Mouse (Mus musculus): ENCODE results near the gene Ankrd24. TPM values are rescaled to one million over a fixed set of nuclear protein-coding genes. Genes with fewer than 3 reads are reported as not detected.

Gene Ankrd24
- 10 to 100 TPM in 1 of 2 experiments, 1 to 10 TPM in 1; 8.0 to 11.7 TPM for total RNA-seq (2021)

DNA sequence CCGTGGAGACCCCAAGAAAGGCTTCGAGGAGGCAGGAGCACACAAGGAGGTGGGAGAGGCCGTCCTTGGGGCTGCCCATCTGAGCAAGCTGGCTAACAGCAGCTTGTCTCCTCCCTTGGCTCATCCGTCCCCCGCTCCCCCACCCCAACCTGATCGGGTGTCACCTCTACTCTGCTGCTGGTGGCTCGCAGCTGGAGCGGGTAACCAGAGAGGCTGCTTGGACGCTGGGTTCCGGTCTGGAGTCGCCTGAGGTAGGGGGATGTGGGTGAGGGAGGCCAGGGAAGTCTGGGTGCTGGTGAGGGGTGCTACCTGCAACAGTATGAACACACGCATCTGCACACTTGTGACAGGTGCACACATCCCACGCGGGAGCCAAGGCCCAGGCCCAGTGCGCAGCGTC lies at the start of gene Ankrd24:
TSS of gene Ankrd24 (plus strand) at position 151 of the 400 bp plus-strand sequence.
- intact Hi-C loops (cut with DNase I) = no loop called here
- no peak for DNase-seq

DNA sequence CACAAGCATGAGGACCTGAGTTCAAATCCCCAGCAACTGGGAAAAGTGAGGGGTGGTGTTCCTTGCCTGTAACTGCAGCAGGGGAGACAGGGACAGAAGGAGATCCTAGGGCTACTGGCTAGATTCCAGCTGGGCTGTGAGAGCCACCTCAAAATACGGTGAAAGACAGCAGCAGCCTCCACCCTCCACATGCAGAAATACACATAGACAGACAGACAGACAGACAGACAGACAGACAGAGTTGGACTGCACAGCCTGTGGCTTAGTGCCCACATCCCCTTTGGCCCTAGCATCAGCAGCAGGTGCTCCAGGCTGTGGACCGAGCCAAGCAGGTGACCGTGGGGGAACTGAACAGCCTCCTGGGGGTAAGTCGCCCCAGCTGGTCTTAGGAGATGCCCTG lies 48.4 kb upstream of the Ankrd24 start:
- DNase-seq = no peak

DNA sequence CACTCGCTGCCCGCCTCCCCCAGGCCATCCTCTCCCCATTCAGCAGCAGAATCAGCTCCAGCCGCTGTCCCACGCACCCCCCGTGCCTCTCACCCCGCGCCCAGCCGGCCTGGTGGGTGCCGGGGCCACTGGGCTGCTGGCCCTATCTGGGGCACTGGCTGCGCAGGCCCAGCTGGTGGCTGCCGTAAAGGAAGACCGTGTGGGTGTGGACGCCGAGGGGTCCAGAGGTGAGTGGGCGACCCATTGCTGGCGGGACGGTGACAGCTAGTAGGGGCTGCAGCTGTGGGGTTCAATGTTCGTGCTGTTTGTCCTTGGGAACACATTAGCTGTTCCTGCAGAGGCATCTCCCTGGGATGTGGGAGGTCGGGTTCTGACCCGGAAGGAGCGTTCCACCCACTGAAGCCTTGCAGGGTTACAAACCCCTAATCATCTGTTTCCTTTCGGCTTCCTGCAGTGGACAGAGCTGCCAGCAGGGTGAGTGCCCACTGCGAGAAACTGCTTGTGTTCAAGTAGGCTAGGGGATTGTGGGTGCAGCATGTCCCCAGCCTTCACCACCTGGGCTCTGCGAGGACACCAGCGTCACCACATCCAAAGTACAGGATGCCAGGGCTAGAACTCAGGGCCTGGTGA lies 47.8 kb upstream of the Ankrd24 start:
- no peak for DNase-seq
- intact Hi-C loops (cut with DNase I) = no loop called here

More for the DNA sequence above, 48.4 kb upstream of the Ankrd24 start:
- intact Hi-C loops (cut with DNase I) = no loop called here

DNA sequence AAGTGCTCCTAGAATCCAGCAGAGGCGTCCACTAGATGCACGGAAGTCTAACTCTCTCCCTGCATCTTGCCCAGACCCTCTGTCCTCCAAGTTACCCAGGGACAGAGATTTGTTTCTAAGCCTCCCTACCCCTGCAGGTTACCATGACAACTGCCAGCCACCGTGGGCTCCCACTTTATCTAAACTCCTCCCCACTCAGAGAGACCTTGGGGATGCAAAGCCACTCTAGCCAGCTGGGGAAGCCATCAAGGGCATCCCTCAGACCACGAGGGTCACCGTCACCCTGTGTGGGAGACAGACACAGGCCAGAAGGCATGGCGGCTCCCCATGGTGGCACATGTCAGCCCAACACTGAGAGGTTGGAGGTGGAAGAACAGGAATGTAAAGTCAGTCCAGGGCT lies 45.0 kb upstream of the Ankrd24 start:
- DNase-seq = no peak
- intact Hi-C loops (cut with DNase I) = no loop called here

DNA sequence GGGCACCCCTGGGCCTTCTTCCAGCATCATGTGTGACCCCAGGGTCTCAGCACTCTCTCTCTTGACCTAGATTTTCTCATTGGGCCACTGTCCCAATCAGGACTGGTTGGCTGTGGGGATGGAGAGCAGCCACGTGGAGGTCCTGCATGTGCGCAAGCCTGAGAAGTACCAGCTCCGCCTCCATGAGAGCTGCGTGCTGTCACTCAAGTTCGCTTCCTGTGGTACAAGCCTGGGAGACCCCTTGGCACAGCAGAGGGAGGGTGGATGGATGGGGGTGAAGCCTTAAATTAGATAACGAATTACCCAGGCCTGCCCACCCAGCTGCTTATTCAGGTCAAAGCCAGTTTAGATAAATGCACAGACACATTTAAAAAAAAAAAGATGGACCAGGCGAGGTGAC lies 39.6 kb upstream of the Ankrd24 start:
- intact Hi-C loops (cut with DNase I) = no loop called here
- no peak for DNase-seq

DNA sequence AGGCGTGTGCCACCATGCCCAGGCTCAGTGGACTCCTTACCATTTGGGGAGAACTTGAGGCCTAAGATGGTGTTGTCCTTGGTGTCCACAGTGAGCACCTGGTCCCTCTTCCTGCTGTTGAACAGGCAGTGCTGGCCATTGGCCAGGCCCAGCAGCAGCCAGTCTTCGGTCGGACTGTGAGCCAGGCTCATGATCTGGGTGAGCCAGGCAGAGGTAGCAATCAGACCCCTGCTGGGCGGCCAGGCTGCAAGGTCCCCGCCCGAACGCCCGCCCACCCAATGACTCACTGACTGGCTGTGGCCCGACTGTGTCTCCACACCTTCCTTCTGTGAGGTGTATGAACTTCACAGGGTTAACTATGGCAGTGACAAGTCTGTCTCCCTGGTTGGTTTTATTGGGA lies 36.5 kb upstream of the Ankrd24 start:
- intact Hi-C loops (cut with DNase I) = no loop called here
- no peak for DNase-seq

DNA sequence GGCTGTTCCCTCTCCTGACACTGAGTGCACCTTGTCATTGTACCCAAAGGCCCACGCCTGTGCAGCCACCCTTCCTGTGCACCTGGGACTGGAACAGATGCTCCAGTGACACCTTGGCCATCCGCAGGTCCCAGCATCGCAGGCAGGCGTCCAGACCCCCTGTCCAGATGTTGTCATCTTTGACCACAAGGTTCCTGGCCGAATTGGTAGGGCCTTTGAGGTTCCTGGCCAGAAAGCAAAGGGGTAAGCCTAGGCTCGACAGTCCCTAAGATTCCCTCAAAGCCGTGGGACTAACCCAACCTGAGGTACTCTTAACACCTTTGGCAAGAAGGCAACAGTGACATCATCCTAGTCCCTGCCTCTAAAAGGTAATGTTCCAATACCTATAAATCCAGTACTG lies 35.7 kb upstream of the Ankrd24 start:
- no peak for DNase-seq
- intact Hi-C loops (cut with DNase I) = no loop called here

DNA sequence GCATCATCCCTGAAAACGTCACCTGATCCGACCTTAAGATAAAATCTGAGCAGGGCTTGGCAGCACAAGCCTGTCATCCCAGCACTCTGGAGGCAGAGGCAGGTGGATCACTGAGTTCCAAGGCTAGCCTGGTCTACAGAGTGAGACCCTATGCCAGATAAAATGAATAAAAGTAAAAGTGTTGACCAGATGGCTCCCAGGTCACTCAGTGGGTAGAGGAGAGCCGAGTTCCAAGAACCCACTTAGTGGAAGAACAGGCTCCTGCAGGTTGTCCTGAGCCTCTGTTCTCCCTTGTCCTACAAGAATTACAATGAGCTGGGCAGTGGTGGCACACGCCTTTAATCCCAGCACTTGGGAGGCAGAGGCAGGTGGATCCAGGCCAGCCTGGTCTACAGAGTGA lies 35.1 kb upstream of the Ankrd24 start:
- intact Hi-C loops (cut with DNase I) = no loop called here
- no peak for DNase-seq

DNA sequence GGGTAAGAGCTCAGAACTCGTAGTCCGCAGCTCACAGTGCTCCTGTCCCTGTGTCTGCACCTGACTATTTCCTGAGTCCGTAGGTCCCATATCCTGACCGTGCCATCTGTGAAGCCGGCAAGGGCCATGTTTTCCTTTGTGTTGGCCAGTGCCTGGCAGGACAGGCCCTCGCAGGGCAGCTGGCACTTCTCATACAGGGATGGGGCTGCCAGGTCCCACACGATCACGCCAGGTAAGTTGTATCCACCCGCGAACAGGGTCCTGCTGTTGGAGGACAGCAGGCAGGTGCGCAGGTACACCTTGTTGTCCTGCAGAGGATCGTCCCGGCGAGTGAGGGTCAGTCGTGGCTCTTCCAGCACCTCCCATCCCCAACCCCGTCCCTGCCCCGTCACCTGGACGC lies 34.4 kb upstream of the Ankrd24 start:
- intact Hi-C loops (cut with DNase I) = no loop called here

DNA sequence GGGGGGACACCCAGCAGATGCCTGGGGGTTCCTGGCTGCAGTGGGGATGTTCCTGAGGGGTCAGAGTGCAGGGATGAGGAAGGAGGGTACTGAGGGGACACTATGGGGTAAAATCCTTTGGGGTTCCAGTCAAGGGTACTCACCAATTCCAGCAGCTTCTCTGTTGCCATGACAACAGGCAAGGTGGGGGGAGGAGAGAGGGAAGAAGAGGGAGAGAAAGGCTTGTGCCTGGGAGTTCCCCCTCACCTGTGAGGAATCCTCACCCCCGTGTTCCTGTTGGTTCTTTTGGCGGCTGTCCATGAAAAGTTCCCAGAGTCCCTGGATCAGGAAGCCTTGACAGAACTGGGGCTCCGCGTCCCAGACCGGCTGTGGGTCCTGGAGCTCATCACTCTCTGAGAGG lies 32.7 kb upstream of the Ankrd24 start:
- intact Hi-C loops (cut with DNase I) = no loop called here
- no peak for DNase-seq

More for the DNA sequence above, 34.4 kb upstream of the Ankrd24 start:
- DNase-seq = no peak

DNA sequence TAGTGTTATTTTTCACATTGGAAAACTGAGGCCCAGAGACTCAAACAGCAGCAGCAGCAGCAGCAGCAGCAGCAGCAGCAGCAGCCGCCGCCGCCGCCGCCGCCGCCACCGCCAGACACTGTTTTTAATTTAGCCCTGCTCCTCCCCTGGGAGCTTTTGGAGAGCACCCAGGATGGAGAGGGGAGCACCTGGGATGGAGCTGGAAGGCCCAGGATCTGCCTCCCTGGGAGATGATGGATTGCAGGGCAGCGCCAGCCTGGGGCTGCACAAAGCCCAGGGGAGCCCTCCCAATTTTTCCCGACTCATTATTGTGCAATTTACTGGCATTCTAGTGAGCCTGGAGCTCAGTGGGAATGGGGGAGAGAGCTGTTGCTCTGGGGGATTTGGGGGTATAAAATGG lies 31.7 kb upstream of the Ankrd24 start:
- intact Hi-C loops (cut with DNase I) = no loop called here
- DNase-seq = peak; percentile 44 to 62

DNA sequence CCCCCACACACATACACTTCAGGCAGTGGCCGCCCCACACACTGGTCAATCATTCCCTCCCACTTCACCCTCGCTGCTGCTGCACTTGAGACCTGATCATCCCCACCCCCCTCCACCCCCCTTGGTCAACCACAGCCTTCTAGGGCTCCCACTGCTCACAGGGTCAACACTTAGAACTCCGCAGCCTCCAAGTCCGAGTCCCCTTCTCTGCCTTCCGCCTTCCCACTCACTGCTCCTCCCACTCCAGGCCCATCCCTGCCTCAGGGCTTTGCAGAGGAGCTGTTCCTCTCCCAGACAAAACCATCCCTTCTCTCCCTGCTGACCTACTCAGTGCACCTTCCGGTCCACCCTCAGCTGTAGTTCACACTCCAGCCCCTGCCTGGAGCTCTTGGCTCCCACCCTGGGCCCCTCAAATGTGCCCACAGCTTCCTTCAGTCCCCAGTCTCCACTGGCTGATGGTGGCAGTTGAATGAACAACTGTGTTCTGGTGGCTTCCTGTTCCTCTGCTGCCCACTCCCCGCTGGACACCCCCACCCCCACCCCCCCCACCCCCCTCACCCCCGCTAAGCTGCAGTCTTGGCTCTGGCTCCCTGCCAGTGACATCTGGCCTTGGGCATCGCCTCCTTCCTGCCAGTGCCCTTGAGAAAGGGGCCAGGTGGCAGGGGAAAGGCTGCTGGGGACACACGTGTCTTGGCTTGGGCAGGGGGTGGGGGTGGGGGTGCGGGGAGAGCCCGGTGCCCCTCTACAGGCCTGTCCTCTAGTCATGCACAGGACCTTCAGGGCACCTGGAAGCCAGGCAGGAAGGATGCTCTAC lies 31.0 kb upstream of the Ankrd24 start:
- intact Hi-C loops (cut with DNase I) = no loop called here

DNA sequence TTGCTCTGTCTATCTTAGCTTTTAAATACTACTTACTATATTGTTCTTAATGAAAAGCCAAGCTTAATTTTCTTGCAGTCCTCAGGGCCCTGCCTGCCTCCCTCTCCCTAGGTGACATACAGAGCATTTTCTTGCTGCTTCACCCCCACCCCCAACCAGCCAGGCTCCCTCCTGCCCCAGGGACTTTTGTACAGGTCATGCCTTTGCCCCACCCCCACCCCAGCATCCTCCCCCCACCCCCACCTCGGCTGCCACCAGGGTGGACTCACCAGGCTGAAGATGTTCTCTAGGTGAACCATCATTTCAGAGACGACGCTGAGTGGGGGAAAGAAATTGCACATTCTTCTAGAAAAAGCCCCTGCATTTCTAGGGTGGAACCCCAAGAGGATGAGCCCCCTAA lies 30.0 kb upstream of the Ankrd24 start:
- DNase-seq = no peak
- intact Hi-C loops (cut with DNase I) = no loop called here

More for the DNA sequence above, 31.0 kb upstream of the Ankrd24 start:
- DNase-seq = peak; percentile 34 to 55

DNA sequence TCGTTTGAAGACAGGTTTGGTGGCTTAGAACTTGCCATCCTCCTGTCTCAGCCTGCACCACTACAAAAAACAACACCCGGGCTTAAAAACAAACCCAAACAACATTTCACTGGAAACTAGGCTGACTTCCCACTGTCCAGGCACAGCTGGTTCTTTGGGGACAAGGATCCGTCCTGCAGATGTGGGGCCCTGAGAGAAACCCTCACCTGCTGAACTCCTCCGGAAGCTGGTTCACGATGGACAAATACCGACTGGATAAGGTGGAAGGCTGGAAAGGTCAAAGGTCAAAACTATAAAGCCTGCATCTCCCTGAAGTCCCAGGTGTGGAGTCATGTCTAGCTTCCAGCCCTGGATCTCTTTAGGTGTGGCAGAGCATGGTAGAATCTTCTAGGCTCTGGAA lies 29.5 kb upstream of the Ankrd24 start:
- intact Hi-C loops (cut with DNase I) = no loop called here
- DNase-seq = no peak

DNA sequence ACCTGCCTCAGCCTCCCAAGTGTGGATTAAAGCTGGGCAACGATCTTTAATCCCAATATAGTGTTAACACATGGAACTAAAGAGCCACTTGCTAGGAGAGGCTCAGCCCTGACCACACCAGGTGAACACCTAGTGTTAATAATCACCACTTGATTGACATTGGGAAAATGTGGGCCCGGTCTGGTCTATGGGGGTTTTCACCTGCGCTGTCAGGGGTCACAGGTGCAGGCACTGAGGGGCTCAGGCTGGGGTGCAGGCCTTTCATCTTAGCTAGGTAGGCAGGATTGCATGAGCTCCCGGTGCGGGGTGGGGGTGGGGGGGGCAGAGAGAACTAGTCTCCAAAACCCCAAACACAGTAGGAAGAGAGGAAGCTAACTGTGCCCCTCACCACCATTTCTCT lies 28.7 kb upstream of the Ankrd24 start:
- DNase-seq = no peak
- intact Hi-C loops (cut with DNase I) = loop anchor here (5.0 kb wide), 3 partner anchors 37 to 97 kb away; partner anchors contain the start of gene S1pr4

DNA sequence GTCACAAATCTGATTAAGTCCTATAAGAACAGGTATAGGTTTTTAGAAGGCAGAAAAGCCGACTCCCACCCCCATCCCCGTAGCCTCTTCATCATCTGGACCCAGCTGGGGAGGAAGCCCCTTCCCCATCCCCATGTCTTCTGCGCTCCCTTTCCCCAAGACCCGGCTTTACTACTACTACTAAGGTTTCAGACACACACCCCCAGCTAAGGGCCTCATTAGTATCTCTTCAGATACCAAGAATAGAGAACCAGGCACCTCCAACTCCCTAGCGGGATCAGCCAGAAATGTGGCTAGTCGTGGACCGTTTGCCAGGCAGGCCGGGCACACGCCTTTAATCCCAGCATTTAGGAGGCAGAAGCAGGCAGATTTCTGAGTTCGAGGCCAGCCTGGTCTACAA lies 28.2 kb upstream of the Ankrd24 start:
- intact Hi-C loops (cut with DNase I) = loop anchor here (5.0 kb wide), 3 partner anchors 38 to 98 kb away; partner anchors contain the start of gene S1pr4
- no peak for DNase-seq

DNA sequence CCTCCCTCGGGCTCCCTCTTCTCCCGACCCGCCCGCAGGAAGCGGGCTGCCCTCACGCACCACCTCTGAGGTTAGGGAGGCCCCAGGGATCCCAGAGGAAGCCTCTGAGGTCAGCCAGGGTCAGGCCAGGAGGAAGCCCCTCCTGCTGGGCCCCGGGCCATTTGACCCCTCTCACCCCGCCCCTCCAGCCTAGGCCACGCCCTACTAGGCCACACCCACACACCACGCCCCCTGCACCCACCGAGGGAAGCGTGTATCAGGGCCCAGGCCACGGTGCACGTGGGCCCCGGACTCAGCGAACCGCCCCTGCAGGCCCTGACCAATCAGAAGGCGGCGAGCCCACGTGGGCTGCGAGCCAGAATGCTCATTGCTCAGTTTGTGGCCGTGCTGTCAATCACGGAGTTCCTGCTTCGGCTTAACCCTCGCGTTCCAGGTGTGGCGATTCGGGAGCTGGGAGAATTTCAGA lies 27.6 kb upstream of the Ankrd24 start, which contains the start of gene Tle6:
TSS of gene Tle6 (minus strand) at position 336 of the 466 bp plus-strand sequence.
- DNase-seq = peak; percentile 91 to 92
- intact Hi-C loops (cut with DNase I) = loop anchor here (5.0 kb wide), 3 partner anchors 38 to 98 kb away; partner anchors contain the start of gene S1pr4

DNA sequence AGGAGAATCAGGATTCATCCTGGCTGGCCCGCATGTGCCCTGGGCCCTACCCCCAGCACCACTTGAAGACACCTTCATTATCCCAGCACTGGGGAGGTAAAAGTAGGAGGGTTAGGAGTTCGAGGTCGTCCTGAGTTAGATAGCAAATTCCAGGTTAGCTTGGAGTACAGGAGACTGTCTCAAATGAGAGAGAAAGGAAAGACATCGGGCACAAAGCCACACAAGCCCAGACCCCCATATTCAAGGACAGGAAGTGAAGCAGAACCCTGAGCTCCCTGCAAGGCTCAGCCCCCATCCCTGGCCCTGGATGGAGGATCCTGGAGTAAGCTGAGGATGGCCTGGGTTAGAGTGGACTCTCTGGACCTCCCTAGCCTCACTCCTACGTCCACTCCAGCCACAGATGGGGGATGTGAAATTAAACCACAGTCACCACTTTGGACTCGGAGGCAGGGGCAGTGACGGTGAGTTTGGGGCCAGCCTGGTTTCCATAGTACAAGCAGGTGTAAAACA lies 26.9 kb upstream of the Ankrd24 start:
- DNase-seq = no peak
- intact Hi-C loops (cut with DNase I) = loop anchor here (5.0 kb wide), 3 partner anchors 39 to 99 kb away; partner anchors contain the start of gene S1pr4

DNA sequence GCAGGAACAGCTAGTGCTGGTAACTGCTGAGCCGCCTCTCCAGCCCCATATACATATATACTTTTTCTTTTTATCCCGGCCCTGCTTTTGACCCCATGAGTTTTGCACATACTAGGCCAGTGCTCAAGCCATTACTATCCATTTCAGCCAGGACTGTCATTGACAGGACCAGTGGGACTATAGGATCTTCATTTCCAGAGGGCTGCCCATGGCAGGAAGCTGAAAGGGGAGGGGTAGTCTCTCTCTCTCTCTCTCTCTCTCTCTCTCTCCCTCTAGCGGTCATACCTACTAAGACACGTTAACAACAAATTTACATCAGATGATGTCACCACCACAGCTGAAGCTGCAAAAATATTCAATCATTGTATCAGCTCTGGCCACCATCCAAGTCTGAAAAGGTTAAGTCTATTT lies 25.6 kb upstream of the Ankrd24 start:
- intact Hi-C loops (cut with DNase I) = loop anchor here (5.0 kb wide), 3 partner anchors 40 to 100 kb away; partner anchors contain the start of gene S1pr4
- DNase-seq = peak in 1 of 2 experiments; percentile 28

DNA sequence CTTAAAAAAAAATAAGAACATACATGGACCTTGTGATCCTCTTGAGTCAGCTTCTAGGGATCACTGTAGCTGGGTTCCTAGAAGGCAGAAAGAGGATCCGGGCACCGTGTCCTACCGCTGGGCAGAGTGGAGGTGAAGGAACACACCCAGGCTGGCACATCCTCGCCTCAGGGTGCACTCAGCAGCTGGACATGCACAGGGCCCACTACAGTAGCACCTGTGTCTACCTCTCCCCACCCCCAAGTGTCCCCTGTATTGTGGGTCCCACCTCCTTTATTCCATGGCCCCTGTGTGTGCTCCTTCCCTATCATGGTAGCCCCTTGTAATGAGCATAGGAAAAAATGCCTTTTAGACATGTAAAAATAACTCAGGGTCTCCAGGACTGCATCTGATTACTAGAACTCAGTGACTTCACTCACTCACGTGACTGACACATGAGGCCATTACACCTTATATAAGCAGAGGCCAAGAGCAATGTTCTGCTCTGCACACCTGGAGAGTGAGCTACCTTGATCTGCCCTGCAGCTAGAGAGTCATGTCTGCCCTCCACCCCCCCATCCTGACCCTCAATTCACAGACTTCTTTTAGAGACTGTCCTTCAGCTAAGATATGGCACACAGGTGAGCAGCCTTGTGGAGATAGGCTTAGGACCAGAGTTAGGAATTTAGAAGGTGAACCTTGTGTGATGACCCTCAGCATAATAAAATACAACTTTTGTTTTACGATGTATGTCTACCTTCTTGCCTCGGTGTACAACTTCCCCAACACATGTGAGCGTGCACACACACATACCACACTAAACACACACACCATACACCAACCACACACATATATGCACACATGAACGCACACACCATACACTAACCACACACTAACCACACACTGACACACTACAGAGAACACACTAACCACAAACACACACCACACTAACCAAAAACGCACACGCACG lies 24.0 kb upstream of the Ankrd24 start:
- intact Hi-C loops (cut with DNase I) = loop anchor here (2.0 to 5.0 kb wide), 4 partner anchors 33 to 102 kb away; partner anchors contain the start of gene S1pr4
- no peak for DNase-seq

Data from heart, postnatal 36 days (tissue).